Mouse (Mus musculus) CH12.LX (cell line): Measurements from ENCODE around the gene Ppp1r1c. TPM values are rescaled to one million over a fixed set of nuclear protein-coding genes. Genes with fewer than 3 reads are reported as not detected.

Source experiments
- DNase-seq: peaks from one replicate; pipeline ENCODE4 v3.0.0-alpha.2; 2013; ENCODE audit errors: extremely low read depth
- H3K27ac ChIP-seq: 2 replicates; pipeline ENCODE4 v1.5.1; 2012; ENCODE audit warnings: low read depth, mild to moderate bottlenecking, control low read depth, moderate library complexity; ENCODE audit not compliant: insufficient read depth
- H3K27me3 ChIP-seq: replicated peaks from 2 replicates; pipeline ENCODE3; 2012; ENCODE audit warnings: inconsistent platforms
- H3K36me3 ChIP-seq, 2 experiments: replicated peaks in 1 of 2; 2 replicates each; pipeline versions ENCODE3 to v1.6.1; 2012; ENCODE audit warnings: inconsistent platforms in 1 of 2, low read length in 1 of 2, mild to moderate bottlenecking in 1 of 2, mixed read lengths in 1 of 2, moderate library complexity in 1 of 2; ENCODE audit not compliant: control insufficient read depth in 1 of 2, insufficient read depth in 1 of 2
- H3K4me1 ChIP-seq, 2 experiments: 2 replicates each; pipeline ENCODE4 v1.6.1; 2012; ENCODE audit warnings: inconsistent platforms in 1 of 2, moderate library complexity in 1 of 2; ENCODE audit not compliant: insufficient read depth in 2 of 2, control insufficient read depth in 1 of 2
- H3K4me2 ChIP-seq: 2 replicates; pipeline ENCODE4 v1.6.1; 2012; ENCODE audit warnings: low read depth, mild to moderate bottlenecking, control low read depth; ENCODE audit not compliant: poor library complexity, insufficient read depth, severe bottlenecking
- H3K4me3 ChIP-seq, 3 experiments: fragments of 150-350 bp in 1 of 3; sonication (generic) in 1 of 3; replicated peaks in 1 of 3; 2 replicates each; pipeline versions ENCODE3 to v1.5.1; 2011 to 2012; ENCODE audit warnings: low read depth in 2 of 3, low read length in 2 of 3, mild to moderate bottlenecking in 2 of 3, moderate library complexity in 2 of 3, control low read depth in 1 of 3, improper control_type of control experiment in 1 of 3, inconsistent platforms in 1 of 3, mixed read lengths in 1 of 3; ENCODE audit not compliant: poor library complexity in 1 of 3
- H3K79me2 ChIP-seq: replicated peaks from 2 replicates; pipeline ENCODE4 v1.6.1; 2012; ENCODE audit warnings: mild to moderate bottlenecking, moderate library complexity; ENCODE audit not compliant: control insufficient read depth, poor library complexity, insufficient read depth, severe bottlenecking; ENCODE audit errors: extremely low read depth
- H3K9ac ChIP-seq: 2 replicates; pipeline ENCODE4 v1.6.1; 2012; ENCODE audit warnings: low read depth, mild to moderate bottlenecking, control low read depth, moderate library complexity; ENCODE audit not compliant: insufficient read depth
- H3K9me3 ChIP-seq: replicated peaks from 2 replicates; pipeline ENCODE3; 2012; ENCODE audit warnings: low read length, inconsistent platforms, mixed read lengths
- BHLHE40 ChIP-seq: IDR thresholded peaks from 2 replicates; pipeline ENCODE4 v1.6.1; 2011; ENCODE audit warnings: mild to moderate bottlenecking, low read depth, low read length, improper control_type of control experiment
- CHD2 ChIP-seq: IDR thresholded peaks from 2 replicates; pipeline ENCODE4 v1.6.1; 2011; ENCODE audit warnings: low read length, improper control_type of control experiment
- CTCF ChIP-seq, 2 experiments: IDR thresholded peaks in 1 of 2; conservative IDR thresholded peaks in 1 of 2; 2 replicates each; pipeline ENCODE4 v1.5.1; 2011 to 2012; ENCODE audit warnings: low read depth in 2 of 2, low read length in 2 of 2, improper control_type of control experiment in 1 of 2, inconsistent platforms in 1 of 2, mild to moderate bottlenecking in 1 of 2, moderate library complexity in 1 of 2
- E2F4 ChIP-seq: IDR thresholded peaks from 2 replicates; pipeline ENCODE4 v1.6.1; 2011; ENCODE audit warnings: low read depth, low read length, improper control_type of control experiment; ENCODE audit not compliant: insufficient replicate concordance
- ELF1 ChIP-seq: IDR thresholded peaks from 2 replicates; pipeline ENCODE4 v1.6.1; 2014; ENCODE audit warnings: low read depth, mild to moderate bottlenecking, inconsistent platforms, low read length, improper control_type of control experiment
- EP300 ChIP-seq: IDR thresholded peaks from 2 replicates; pipeline ENCODE4 v1.6.1; 2011; ENCODE audit warnings: low read length, improper control_type of control experiment
- GABPA ChIP-seq: IDR thresholded peaks from 2 replicates; pipeline ENCODE4 v1.6.1; 2012; ENCODE audit warnings: low read depth, low read length, improper control_type of control experiment, inconsistent platforms; ENCODE audit not compliant: insufficient replicate concordance
- IRF4 ChIP-seq: IDR thresholded peaks from 2 replicates; pipeline ENCODE4 v1.6.1; 2014; ENCODE audit warnings: low read depth, mild to moderate bottlenecking, inconsistent platforms, low read length, improper control_type of control experiment
- JUN ChIP-seq: IDR thresholded peaks from 2 replicates; pipeline ENCODE4 v1.6.1; 2011; ENCODE audit warnings: low read depth, mild to moderate bottlenecking, low read length, improper control_type of control experiment, moderate library complexity; ENCODE audit not compliant: insufficient read depth
- JUND ChIP-seq: conservative IDR thresholded peaks from 2 replicates; pipeline ENCODE4 v1.6.1; 2011; ENCODE audit warnings: low read depth, low read length, improper control_type of control experiment
- KAT2A ChIP-seq: IDR thresholded peaks from 2 replicates; pipeline ENCODE4 v1.6.1; 2012; ENCODE audit warnings: low read length, improper control_type of control experiment, inconsistent platforms; ENCODE audit not compliant: insufficient replicate concordance
- MAZ ChIP-seq: IDR thresholded peaks from 2 replicates; pipeline ENCODE4 v1.6.1; 2012; ENCODE audit warnings: low read depth, mild to moderate bottlenecking, inconsistent platforms, low read length, improper control_type of control experiment, moderate library complexity
- MXI1 ChIP-seq: IDR thresholded peaks from 2 replicates; pipeline ENCODE4 v1.6.1; 2011; ENCODE audit warnings: mild to moderate bottlenecking, low read depth, low read length, improper control_type of control experiment
- MYC ChIP-seq: IDR thresholded peaks from 2 replicates; pipeline ENCODE4 v1.6.1; 2011; ENCODE audit warnings: low read depth, mild to moderate bottlenecking, improper control_type of control experiment, low read length
- PAX5 ChIP-seq: IDR thresholded peaks from 2 replicates; pipeline ENCODE4 v1.6.1; 2012; ENCODE audit warnings: low read length, inconsistent platforms, mixed read lengths
- POLR2AphosphoS2 ChIP-seq: IDR thresholded peaks from 2 replicates; pipeline ENCODE4 v1.6.1; 2011; ENCODE audit warnings: low read depth, low read length, improper control_type of control experiment
- RAD21 ChIP-seq: IDR thresholded peaks from 2 replicates; pipeline ENCODE4 v1.6.1; 2011; ENCODE audit warnings: low read depth, mild to moderate bottlenecking, low read length, improper control_type of control experiment, moderate library complexity
- RCOR1 ChIP-seq: conservative IDR thresholded peaks from 2 replicates; pipeline ENCODE4 v1.6.1; 2012; ENCODE audit warnings: low read depth, mild to moderate bottlenecking, inconsistent platforms, low read length, improper control_type of control experiment
- SIN3A ChIP-seq: IDR thresholded peaks from 2 replicates; pipeline ENCODE4 v1.6.1; 2012; ENCODE audit warnings: low read length, improper control_type of control experiment, inconsistent platforms
- SMC3 ChIP-seq: IDR thresholded peaks from 2 replicates; pipeline ENCODE4 v1.6.1; 2011; ENCODE audit warnings: low read depth, low read length, improper control_type of control experiment
- TBP ChIP-seq: conservative IDR thresholded peaks from 2 replicates; pipeline ENCODE4 v1.6.1; 2011; ENCODE audit warnings: low read depth, low read length, improper control_type of control experiment
- TCF12 ChIP-seq: IDR thresholded peaks from 2 replicates; pipeline ENCODE4 v1.6.1; 2014; ENCODE audit warnings: low read depth, mild to moderate bottlenecking, inconsistent platforms, low read length, improper control_type of control experiment
- UBTF ChIP-seq: IDR thresholded peaks from 2 replicates; pipeline ENCODE4 v1.6.1; 2012; ENCODE audit warnings: low read depth, mild to moderate bottlenecking, inconsistent platforms, low read length, improper control_type of control experiment, moderate library complexity
- ZMIZ1 ChIP-seq: IDR thresholded peaks from 2 replicates; pipeline ENCODE4 v1.6.1; 2012; ENCODE audit warnings: low read depth, mild to moderate bottlenecking, inconsistent platforms, low read length, improper control_type of control experiment
- ZNF384 ChIP-seq: IDR thresholded peaks from 2 replicates; pipeline ENCODE4 v1.6.1; 2012; ENCODE audit warnings: low read depth, low read length, improper control_type of control experiment, inconsistent platforms
- dilution Hi-C: fragments of 300-500 bp; cut with MboI; formaldehyde crosslinking; loops from 2 replicates; pipeline ENCODE4 v1.14.3; 2020; ENCODE audit warnings: low sequenced_read_pairs; ENCODE audit not compliant: extremely low pct_unique_long_range_greater_than_20kb, extremely low pct_ligation_motif_present
- in situ Hi-C: fragments of 300-500 bp; cut with MboI; formaldehyde crosslinking; loops from 3 replicates; pipeline ENCODE4 v1.14.3; 2019; ENCODE audit warnings: low sequenced_read_pairs, low pct_ligation_motif_present, low pct_unique_long_range_greater_than_20kb, mixed read lengths
- polyA plus RNA-seq: library from polyadenylated mRNA; unstranded; fragments of >175 nt; gene quantifications from 2 replicates; pipeline ENCODE4 v1.2.1, GENCODE M21; 2012; ENCODE audit warnings: low read depth; ENCODE audit not compliant: insufficient read length
- total RNA-seq, 2 experiments: library from RNA; depleted of rRNA; stranded (reverse); fragments of 300-350 nt in 1 of 2; fragments of >200 nt in 1 of 2; gene quantifications; 2 replicates each; pipeline ENCODE4 v1.2.3; 2012 to 2014

Gene Ppp1r1c
- total and polyA plus RNA-seq, 3 experiments, result not detected

DNA sequence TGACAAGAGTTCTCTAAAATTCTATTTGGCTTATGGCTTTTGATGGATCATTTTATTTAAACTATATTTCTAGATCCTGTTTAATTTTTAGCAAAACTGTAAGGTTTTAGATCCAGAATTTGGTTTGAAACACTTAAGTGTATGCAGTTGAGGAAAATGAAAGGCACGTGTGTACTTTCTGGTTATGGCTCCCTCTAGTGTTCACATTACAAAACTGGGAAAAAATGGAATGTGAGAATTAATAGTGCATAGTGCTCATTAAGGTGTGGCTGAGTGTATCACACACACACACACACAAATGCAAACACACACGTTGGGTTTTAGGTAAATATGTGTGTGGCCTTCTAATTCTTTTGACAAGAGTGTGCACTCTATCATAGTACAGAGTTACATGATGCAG lies 70.2 kb downstream of the Ppp1r1c start:
- dilution Hi-C loops (no loop called here), in situ Hi-C loops (loop anchor here (10.0 kb wide), 1 partner anchor 273 kb away; no protein-coding TSS in a partner anchor)
- DNase-seq, result peak; percentile 12
- Histone ChIP-seq H3K36me3 (no peaks in the 10 kb centered on the region), H3K27ac (no peak overlapping the region), H3K4me2 (no peak overlapping the region), H3K27me3 (no peaks in the 10 kb centered on the region), H3K79me2 (no peaks in the 10 kb centered on the region), H3K4me1 (no peaks in the 10 kb centered on the region; a peak in 2 of 4 replicates), H3K9me3 (no peaks in the 10 kb centered on the region), H3K4me3 (no peak overlapping the region), H3K9ac (no peak overlapping the region)
- TF ChIP-seq JUN (no peak), MAZ (no peak), RCOR1 (no peak), TCF12 (no peak), UBTF (no peak), ELF1 (no peak), ZMIZ1 (no peak), PAX5 (no peak), ZNF384 (no peak), SIN3A (no peak), CTCF (conservative IDR thresholded peaks at IDR 0.05 in 1 of 2, IDR thresholded peaks at IDR 0.05 in 1 of 2; ENCODE audit: low read depth in 2 of 2, low read length in 2 of 2) (peak in 1 of 2 experiments; percentile 58; a peak in 3 of 4 replicates), IRF4 (no peak), POLR2AphosphoS2 (no peak), MYC (no peak), KAT2A (no peak), RAD21 (peak; percentile 46), BHLHE40 (no peak), CHD2 (no peak), EP300 (no peak), TBP (no peak), JUND (no peak), SMC3 (peak; percentile 39; the same call in 1 of the 2 replicates), E2F4 (no peak)

DNA sequence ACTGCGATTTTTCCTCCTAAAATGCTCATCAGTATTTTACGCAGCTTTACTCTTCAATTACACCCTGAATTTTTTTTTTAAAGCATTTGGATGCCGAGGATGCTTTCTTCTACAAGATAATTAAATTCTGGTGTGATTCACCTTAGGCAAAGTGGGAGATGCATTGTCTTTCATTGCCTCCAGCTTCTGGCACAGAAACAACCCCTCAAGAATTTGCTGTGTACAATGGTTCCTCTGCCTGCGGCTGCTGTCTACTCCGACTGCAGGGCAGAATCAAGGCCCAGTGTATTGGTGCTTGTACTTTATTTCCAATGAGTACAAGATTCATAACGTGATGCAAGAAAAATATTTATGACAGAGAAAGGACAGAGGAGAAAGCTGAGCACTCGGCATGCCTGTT lies 73.2 kb downstream of the Ppp1r1c start:
- no peak for DNase-seq
- dilution Hi-C loops, result no loop called here
- no peak overlapping the region for H3K4me2 ChIP-seq
- no peak overlapping the region for H3K4me3 ChIP-seq
- H3K27me3 ChIP-seq, result no peaks in the 10 kb centered on the region
- H3K27ac ChIP-seq, result no peak overlapping the region
- H3K9me3 ChIP-seq, result no peaks in the 10 kb centered on the region
- H3K9ac ChIP-seq, result no peak overlapping the region
- in situ Hi-C loops, result no loop called here
- 0 out of 4 replicates have a peak, but pooled peaks cover 0 to 2% of the 10 kb centered on the region in 2 experiments for H3K4me1 ChIP-seq
- H3K79me2 ChIP-seq, result no peaks in the 10 kb centered on the region
- no peaks in the 10 kb centered on the region for H3K36me3 ChIP-seq
- TF ChIP-seq EP300 (no peak), MXI1 (no peak), JUND (no peak), GABPA (no peak), TBP (no peak), CHD2 (no peak), KAT2A (no peak)
